Mouse (Mus musculus): ENCODE data around the gene Bcl11a. TPM values are rescaled to one million over a fixed set of nuclear protein-coding genes. Genes with fewer than 3 reads are reported as not detected.

The Bcl11a gene
- total RNA-seq, 1 experiment = 3.1 TPM

- in situ Hi-C loops (cut with MboI; ENCODE audit: low sequenced_read_pairs in 2 of 2, unreplicated experiment in 2 of 2) = no loop called here
- Histone ChIP-seq H3K27ac (ENCODE audit: insufficient read depth, low read depth, low read length, poor library complexity, severe bottlenecking) (no peak overlapping the region), H3K9ac (ENCODE audit: insufficient read depth, low read depth, low read length, poor library complexity, severe bottlenecking) (no peak overlapping the region), H3K9me3 (ENCODE audit: control insufficient read depth, insufficient read depth, low read depth, low read length) (no peaks in the 10 kb centered on the region), H3K4me1 (ENCODE audit: control insufficient read depth in 2 of 2, insufficient read depth in 2 of 2, low read length in 2 of 2, poor library complexity in 1 of 2) (peaks cover 0 to 11% of the 10 kb centered on the region in 2 experiments; a peak in 2 of 4 replicates), H3K36me3 (ENCODE audit: control insufficient read depth, insufficient read depth, low read length, poor library complexity, severe bottlenecking) (no peaks in the 10 kb centered on the region), H3K4me3 (ENCODE audit: insufficient read depth in 1 of 2, low read depth in 1 of 2, low read length in 2 of 2, poor library complexity in 1 of 2, severe bottlenecking in 1 of 2) (no peak overlapping the region)
- TF ChIP-seq HCFC1 (IDR thresholded peaks at IDR 0.05; ENCODE audit: borderline replicate concordance, insufficient read depth, low read length) (no peak), ZNF384 (IDR thresholded peaks at IDR 0.05; ENCODE audit: low read depth, low read length) (no peak), ZC3H11A (IDR thresholded peaks at IDR 0.05; ENCODE audit: borderline replicate concordance, low read depth, low read length) (no peak), CHD2 (IDR thresholded peaks at IDR 0.05; ENCODE audit: low read depth, low read length) (no peak), MAFK (IDR thresholded peaks at IDR 0.05; ENCODE audit: insufficient read depth, low read depth, low read length) (no peak)
- no peak for DNase-seq (ENCODE audit: low read depth, low spot score)
Measured at GRCm38 (mm10) chr11:24062495-24063096, 15.3 kb upstream of the Bcl11a start.

GRCm38 (mm10) chr11:24064221-24064620 lies 13.6 kb upstream of the Bcl11a start:
- no peak overlapping the region for H3K9ac ChIP-seq (ENCODE audit: insufficient read depth, low read depth, low read length, poor library complexity, severe bottlenecking)
- no peaks in the 10 kb centered on the region for H3K36me3 ChIP-seq (ENCODE audit: control insufficient read depth, insufficient read depth, low read length, poor library complexity, severe bottlenecking)
- no peak overlapping the region for H3K27ac ChIP-seq (ENCODE audit: insufficient read depth, low read depth, low read length, poor library complexity, severe bottlenecking)
- no peak for DNase-seq (ENCODE audit: low read depth, low spot score)
- H3K4me1 ChIP-seq (ENCODE audit: control insufficient read depth in 2 of 2, insufficient read depth in 2 of 2, low read length in 2 of 2, poor library complexity in 1 of 2) = peaks cover 0 to 7% of the 10 kb centered on the region in 2 experiments; a peak in 1 of 4 replicates
- H3K4me3 ChIP-seq (ENCODE audit: insufficient read depth in 1 of 2, low read depth in 1 of 2, low read length in 2 of 2, poor library complexity in 1 of 2, severe bottlenecking in 1 of 2) = no peak overlapping the region
- in situ Hi-C loops (cut with MboI; ENCODE audit: low sequenced_read_pairs in 2 of 2, unreplicated experiment in 2 of 2) = no loop called here
- H3K9me3 ChIP-seq (ENCODE audit: control insufficient read depth, insufficient read depth, low read depth, low read length) = no peaks in the 10 kb centered on the region
- TF ChIP-seq CHD2 (IDR thresholded peaks at IDR 0.05; ENCODE audit: low read depth, low read length) = no peak
- no peak for TF ChIP-seq HCFC1 (IDR thresholded peaks at IDR 0.05; ENCODE audit: borderline replicate concordance, insufficient read depth, low read length)
- TF ChIP-seq MAFK (IDR thresholded peaks at IDR 0.05; ENCODE audit: insufficient read depth, low read depth, low read length) = no peak
- no peak for TF ChIP-seq ZC3H11A (IDR thresholded peaks at IDR 0.05; ENCODE audit: borderline replicate concordance, low read depth, low read length)
- TF ChIP-seq ZNF384 (IDR thresholded peaks at IDR 0.05; ENCODE audit: low read depth, low read length) = no peak

GRCm38 (mm10) chr11:24065313-24065712 lies 12.5 kb upstream of the Bcl11a start:
- H3K36me3 ChIP-seq (ENCODE audit: control insufficient read depth, insufficient read depth, low read length, poor library complexity, severe bottlenecking) = no peaks in the 10 kb centered on the region
- TF ChIP-seq ZC3H11A (IDR thresholded peaks at IDR 0.05; ENCODE audit: borderline replicate concordance, low read depth, low read length) (no peak), ZNF384 (IDR thresholded peaks at IDR 0.05; ENCODE audit: low read depth, low read length) (no peak), MAFK (IDR thresholded peaks at IDR 0.05; ENCODE audit: insufficient read depth, low read depth, low read length) (no peak), HCFC1 (IDR thresholded peaks at IDR 0.05; ENCODE audit: borderline replicate concordance, insufficient read depth, low read length) (no peak), CHD2 (IDR thresholded peaks at IDR 0.05; ENCODE audit: low read depth, low read length) (no peak)
- in situ Hi-C loops (cut with MboI; ENCODE audit: low sequenced_read_pairs in 2 of 2, unreplicated experiment in 2 of 2) = no loop called here
- H3K9ac ChIP-seq (ENCODE audit: insufficient read depth, low read depth, low read length, poor library complexity, severe bottlenecking) = no peak overlapping the region
- no peak overlapping the region for H3K4me3 ChIP-seq (ENCODE audit: insufficient read depth in 1 of 2, low read depth in 1 of 2, low read length in 2 of 2, poor library complexity in 1 of 2, severe bottlenecking in 1 of 2)
- no peak overlapping the region for H3K27ac ChIP-seq (ENCODE audit: insufficient read depth, low read depth, low read length, poor library complexity, severe bottlenecking)
- H3K9me3 ChIP-seq (ENCODE audit: control insufficient read depth, insufficient read depth, low read depth, low read length) = no peaks in the 10 kb centered on the region
- DNase-seq (ENCODE audit: low read depth, low spot score) = no peak
- peaks cover 0 to 6% of the 10 kb centered on the region in 2 experiments; a peak in 1 of 4 replicates for H3K4me1 ChIP-seq (ENCODE audit: control insufficient read depth in 2 of 2, insufficient read depth in 2 of 2, low read length in 2 of 2, poor library complexity in 1 of 2)

GRCm38 (mm10) chr11:24074021-24074591 lies 3.8 kb upstream of the Bcl11a start:
- Histone ChIP-seq H3K9ac (ENCODE audit: insufficient read depth, low read depth, low read length, poor library complexity, severe bottlenecking) (no peak overlapping the region), H3K9me3 (ENCODE audit: control insufficient read depth, insufficient read depth, low read depth, low read length) (no peaks in the 10 kb centered on the region), H3K4me1 (ENCODE audit: control insufficient read depth in 2 of 2, insufficient read depth in 2 of 2, low read length in 2 of 2, poor library complexity in 1 of 2) (peaks cover 0 to 2% of the 10 kb centered on the region in 2 experiments; a peak in 2 of 4 replicates), H3K4me3 (ENCODE audit: insufficient read depth in 1 of 2, low read depth in 1 of 2, low read length in 2 of 2, poor library complexity in 1 of 2, severe bottlenecking in 1 of 2) (no peak overlapping the region), H3K36me3 (ENCODE audit: control insufficient read depth, insufficient read depth, low read length, poor library complexity, severe bottlenecking) (no peaks in the 10 kb centered on the region), H3K27ac (ENCODE audit: insufficient read depth, low read depth, low read length, poor library complexity, severe bottlenecking) (no peak overlapping the region)
- no peak for TF ChIP-seq HCFC1 (IDR thresholded peaks at IDR 0.05; ENCODE audit: borderline replicate concordance, insufficient read depth, low read length)
- no peak for TF ChIP-seq ZNF384 (IDR thresholded peaks at IDR 0.05; ENCODE audit: low read depth, low read length)
- no peak for TF ChIP-seq CHD2 (IDR thresholded peaks at IDR 0.05; ENCODE audit: low read depth, low read length)
- no peak for TF ChIP-seq MAFK (IDR thresholded peaks at IDR 0.05; ENCODE audit: insufficient read depth, low read depth, low read length)
- no peak for TF ChIP-seq ZC3H11A (IDR thresholded peaks at IDR 0.05; ENCODE audit: borderline replicate concordance, low read depth, low read length)
- in situ Hi-C loops (cut with MboI; ENCODE audit: low sequenced_read_pairs in 2 of 2, unreplicated experiment in 2 of 2) = no loop called here
- DNase-seq (ENCODE audit: low read depth, low spot score) = no peak

Data from ES-E14 (cell line).